Mouse (Mus musculus): ENCODE results near the gene Ppp3ca.

DNA sequence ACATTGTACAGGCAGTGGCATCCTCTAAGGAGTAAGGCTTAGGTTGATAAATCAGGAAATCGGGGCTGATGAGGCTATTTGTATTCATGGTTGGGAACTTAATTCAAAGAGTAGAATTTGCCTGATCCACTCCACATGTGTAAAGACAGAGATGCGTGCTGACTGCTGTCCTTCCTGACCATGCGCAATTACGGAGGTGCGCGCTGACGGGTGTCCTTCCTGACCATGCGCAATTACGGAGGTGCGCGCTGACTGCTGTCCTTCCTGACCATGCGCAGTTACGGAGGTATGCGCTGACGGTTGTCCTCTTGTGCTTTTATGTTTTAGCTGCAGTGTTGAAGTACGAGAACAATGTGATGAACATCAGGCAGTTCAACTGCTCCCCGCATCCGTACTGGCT, 232.9 kb downstream of the Ppp3ca start:
- TF ChIP-seq CTCF (IDR thresholded peaks at IDR 0.05; ENCODE audit: low read depth) (no peak), EP300 (IDR thresholded peaks at IDR 0.05; ENCODE audit: low read depth) (no peak)

Data from liver, postnatal 0 days (tissue).